8 mouse cellular contexts compared by ENCODE assay signal in genomic region chr7:115310400-115311225, GRCm38 (mm10).
DNase-seq lines count a peak whose midpoint lies in the region; ATAC-seq lines count a peak whose summit lies in the region.

No protein-coding gene starts in this region.

- peaks cover 8% of the 10 kb centered on the region; the same call in 1 of the 2 replicates for H3K4me1 ChIP-seq in lung, embryonic 15.5 days
- peaks cover 35% of the 10 kb centered on the region for H3K4me1 ChIP-seq in embryonic facial prominence, embryonic 13.5 days
- H3K4me1 ChIP-seq in hindbrain, embryonic 16.5 days (ENCODE audit: control insufficient read depth, insufficient read depth, low read depth, low read length): peaks cover 7% of the 10 kb centered on the region
- H3K4me1 ChIP-seq in neural tube, embryonic 15.5 days: 0 out of 2 replicates have a peak, but pooled peaks cover 8% of the 10 kb centered on the region

- ATAC-seq in lung, embryonic 15.5 days (ENCODE audit: borderline replicate concordance, extremely low read depth, low FRiP score, low TSS enrichment): peak; percentile 59
- ATAC-seq in embryonic facial prominence, embryonic 13.5 days (ENCODE audit: insufficient number of reproducible peaks, insufficient read depth, low FRiP score, low TSS enrichment, low read depth): peak; percentile 81
- ATAC-seq in hindbrain, embryonic 16.5 days: peak; percentile 86
- peak; percentile 59; the same call in 1 of the 2 replicates for ATAC-seq in neural tube, embryonic 15.5 days (ENCODE audit: low FRiP score)

- no peak overlapping the region for H3K4me2 ChIP-seq in lung, embryonic 15.5 days
- H3K4me2 ChIP-seq in embryonic facial prominence, embryonic 13.5 days: no peak overlapping the region
- no peak overlapping the region for H3K4me2 ChIP-seq in hindbrain, embryonic 16.5 days (ENCODE audit: low read length)
- H3K4me2 ChIP-seq in neural tube, embryonic 15.5 days: no peak overlapping the region

- H3K27ac ChIP-seq in lung, embryonic 15.5 days: no peak overlapping the region
- H3K27ac ChIP-seq in embryonic facial prominence, embryonic 13.5 days: peak overlapping the region; percentile 34
- H3K27ac ChIP-seq in hindbrain, embryonic 16.5 days (ENCODE audit: low read depth, low read length): no peak overlapping the region
- no peak overlapping the region for H3K27ac ChIP-seq in neural tube, embryonic 15.5 days (replicated peaks)

- no peak for DNase-seq in lung, postnatal 14 days
- DNase-seq in thymus, postnatal 36 days: no peak
- DNase-seq in layer of hippocampus, adult 11-12 months (ENCODE audit: low spot score): no peak
- DNase-seq in gastrocnemius, postnatal 14 days: no peak

- no peak overlapping the region for H3K4me3 ChIP-seq in lung, embryonic 15.5 days
- H3K4me3 ChIP-seq in embryonic facial prominence, embryonic 13.5 days: no peak overlapping the region
- no peak overlapping the region for H3K4me3 ChIP-seq in hindbrain, embryonic 16.5 days (ENCODE audit: low read length)
- no peak overlapping the region for H3K4me3 ChIP-seq in neural tube, embryonic 15.5 days (replicated peaks)

- H3K9me3 ChIP-seq in lung, embryonic 15.5 days: no peaks in the 10 kb centered on the region
- H3K9me3 ChIP-seq in embryonic facial prominence, embryonic 13.5 days: no peaks in the 10 kb centered on the region
- H3K9me3 ChIP-seq in hindbrain, embryonic 16.5 days (ENCODE audit: control insufficient read depth, low read length): no peaks in the 10 kb centered on the region
- no peaks in the 10 kb centered on the region for H3K9me3 ChIP-seq in neural tube, embryonic 15.5 days (replicated peaks)

- intact Hi-C loops in gastrocnemius, postnatal 14 days (cut with DNase I; ENCODE audit: low total_unique reads): no loop called here

- H3K27me3 ChIP-seq in lung, embryonic 15.5 days: no peaks in the 10 kb centered on the region
- H3K27me3 ChIP-seq in embryonic facial prominence, embryonic 13.5 days: peaks cover 22% of the 10 kb centered on the region
- H3K27me3 ChIP-seq in hindbrain, embryonic 16.5 days (replicated peaks; ENCODE audit: control insufficient read depth, insufficient read depth, low read length): 0 out of 2 replicates have a peak, but pooled peaks cover 2% of the 10 kb centered on the region
- no peaks in the 10 kb centered on the region for H3K27me3 ChIP-seq in neural tube, embryonic 15.5 days (replicated peaks)

- 50% methylated on average over 5 of the region's 5 CpGs for WGBS in lung, embryonic 15.5 days
- 41% methylated on average over 5 of the region's 5 CpGs for WGBS in embryonic facial prominence, embryonic 13.5 days
- WGBS in hindbrain, embryonic 16.5 days: 46% methylated on average over 5 of the region's 5 CpGs
- WGBS in neural tube, embryonic 15.5 days: 44% methylated on average over 5 of the region's 5 CpGs

- H3K9ac ChIP-seq in lung, embryonic 15.5 days: no peak overlapping the region
- no peak overlapping the region for H3K9ac ChIP-seq in embryonic facial prominence, embryonic 13.5 days
- H3K9ac ChIP-seq in hindbrain, embryonic 16.5 days (ENCODE audit: low read depth, low read length): no peak overlapping the region
- H3K9ac ChIP-seq in neural tube, embryonic 15.5 days (replicated peaks): no peak overlapping the region

- no peaks in the 10 kb centered on the region for H3K36me3 ChIP-seq in lung, embryonic 15.5 days
- H3K36me3 ChIP-seq in embryonic facial prominence, embryonic 13.5 days: no peaks in the 10 kb centered on the region
- H3K36me3 ChIP-seq in hindbrain, embryonic 16.5 days (ENCODE audit: control insufficient read depth, insufficient read depth, low read length): no peaks in the 10 kb centered on the region
- H3K36me3 ChIP-seq in neural tube, embryonic 15.5 days: no peaks in the 10 kb centered on the region
